Mouse (Mus musculus) CH12.LX (cell line): ENCODE measurements at regions not wholly inside any gene's neighbourhood (a gene's known extent, or its start where the extent isn't known, plus 50 kb on each side); places are given as distances from the start of the nearest gene placed in this dataset.

ENCODE experiments used
- DNase-seq: peaks from one replicate; pipeline ENCODE4 v3.0.0-alpha.2; 2013; ENCODE audit errors: extremely low read depth
- H3K27ac ChIP-seq: 2 replicates; pipeline ENCODE4 v1.5.1; 2012; ENCODE audit warnings: low read depth, mild to moderate bottlenecking, control low read depth, moderate library complexity; ENCODE audit not compliant: insufficient read depth
- H3K27me3 ChIP-seq: replicated peaks from 2 replicates; pipeline ENCODE3; 2012; ENCODE audit warnings: inconsistent platforms
- H3K36me3 ChIP-seq, 2 experiments: replicated peaks in 1 of 2; 2 replicates each; pipeline versions ENCODE3 to v1.6.1; 2012; ENCODE audit warnings: inconsistent platforms in 1 of 2, low read length in 1 of 2, mild to moderate bottlenecking in 1 of 2, mixed read lengths in 1 of 2, moderate library complexity in 1 of 2; ENCODE audit not compliant: control insufficient read depth in 1 of 2, insufficient read depth in 1 of 2
- H3K4me1 ChIP-seq, 2 experiments: 2 replicates each; pipeline ENCODE4 v1.6.1; 2012; ENCODE audit warnings: inconsistent platforms in 1 of 2, moderate library complexity in 1 of 2; ENCODE audit not compliant: insufficient read depth in 2 of 2, control insufficient read depth in 1 of 2
- H3K4me2 ChIP-seq: 2 replicates; pipeline ENCODE4 v1.6.1; 2012; ENCODE audit warnings: low read depth, mild to moderate bottlenecking, control low read depth; ENCODE audit not compliant: poor library complexity, insufficient read depth, severe bottlenecking
- H3K4me3 ChIP-seq, 3 experiments: fragments of 150-350 bp in 1 of 3; sonication (generic) in 1 of 3; replicated peaks in 1 of 3; 2 replicates each; pipeline versions ENCODE3 to v1.5.1; 2011 to 2012; ENCODE audit warnings: low read depth in 2 of 3, low read length in 2 of 3, mild to moderate bottlenecking in 2 of 3, moderate library complexity in 2 of 3, control low read depth in 1 of 3, improper control_type of control experiment in 1 of 3, inconsistent platforms in 1 of 3, mixed read lengths in 1 of 3; ENCODE audit not compliant: poor library complexity in 1 of 3
- H3K79me2 ChIP-seq: replicated peaks from 2 replicates; pipeline ENCODE4 v1.6.1; 2012; ENCODE audit warnings: mild to moderate bottlenecking, moderate library complexity; ENCODE audit not compliant: control insufficient read depth, poor library complexity, insufficient read depth, severe bottlenecking; ENCODE audit errors: extremely low read depth
- H3K9ac ChIP-seq: 2 replicates; pipeline ENCODE4 v1.6.1; 2012; ENCODE audit warnings: low read depth, mild to moderate bottlenecking, control low read depth, moderate library complexity; ENCODE audit not compliant: insufficient read depth
- H3K9me3 ChIP-seq: replicated peaks from 2 replicates; pipeline ENCODE3; 2012; ENCODE audit warnings: low read length, inconsistent platforms, mixed read lengths
- BHLHE40 ChIP-seq: IDR thresholded peaks from 2 replicates; pipeline ENCODE4 v1.6.1; 2011; ENCODE audit warnings: mild to moderate bottlenecking, low read depth, low read length, improper control_type of control experiment
- CHD1 ChIP-seq: IDR thresholded peaks from 2 replicates; pipeline ENCODE4 v1.6.1; 2012; ENCODE audit warnings: low read depth, low read length, improper control_type of control experiment, inconsistent platforms
- ELF1 ChIP-seq: IDR thresholded peaks from 2 replicates; pipeline ENCODE4 v1.6.1; 2014; ENCODE audit warnings: low read depth, mild to moderate bottlenecking, inconsistent platforms, low read length, improper control_type of control experiment
- EP300 ChIP-seq: IDR thresholded peaks from 2 replicates; pipeline ENCODE4 v1.6.1; 2011; ENCODE audit warnings: low read length, improper control_type of control experiment
- ETS1 ChIP-seq: conservative IDR thresholded peaks from 2 replicates; pipeline ENCODE4 v1.6.1; 2012; ENCODE audit warnings: low read depth, mild to moderate bottlenecking, inconsistent platforms, low read length, improper control_type of control experiment, moderate library complexity
- IRF4 ChIP-seq: IDR thresholded peaks from 2 replicates; pipeline ENCODE4 v1.6.1; 2014; ENCODE audit warnings: low read depth, mild to moderate bottlenecking, inconsistent platforms, low read length, improper control_type of control experiment
- JUN ChIP-seq: IDR thresholded peaks from 2 replicates; pipeline ENCODE4 v1.6.1; 2011; ENCODE audit warnings: low read depth, mild to moderate bottlenecking, low read length, improper control_type of control experiment, moderate library complexity; ENCODE audit not compliant: insufficient read depth
- MAFK ChIP-seq: IDR thresholded peaks from 2 replicates; pipeline ENCODE4 v1.6.1; 2011; ENCODE audit warnings: low read length, improper control_type of control experiment; ENCODE audit not compliant: insufficient replicate concordance
- MAX ChIP-seq: IDR thresholded peaks from 2 replicates; pipeline ENCODE4 v1.6.1; 2011; ENCODE audit warnings: low read length, improper control_type of control experiment
- MAZ ChIP-seq: IDR thresholded peaks from 2 replicates; pipeline ENCODE4 v1.6.1; 2012; ENCODE audit warnings: low read depth, mild to moderate bottlenecking, inconsistent platforms, low read length, improper control_type of control experiment, moderate library complexity
- MYC ChIP-seq: IDR thresholded peaks from 2 replicates; pipeline ENCODE4 v1.6.1; 2011; ENCODE audit warnings: low read depth, mild to moderate bottlenecking, improper control_type of control experiment, low read length
- NRF1 ChIP-seq: IDR thresholded peaks from 2 replicates; pipeline ENCODE4 v1.6.1; 2014; ENCODE audit warnings: low read depth, mild to moderate bottlenecking, inconsistent platforms, low read length, improper control_type of control experiment, moderate library complexity
- POLR2A ChIP-seq: IDR thresholded peaks from 2 replicates; pipeline ENCODE4 v1.6.1; 2011; ENCODE audit warnings: low read depth, mild to moderate bottlenecking, improper control_type of control experiment, low read length
- POLR2AphosphoS2 ChIP-seq: IDR thresholded peaks from 2 replicates; pipeline ENCODE4 v1.6.1; 2011; ENCODE audit warnings: low read depth, low read length, improper control_type of control experiment
- RCOR1 ChIP-seq: conservative IDR thresholded peaks from 2 replicates; pipeline ENCODE4 v1.6.1; 2012; ENCODE audit warnings: low read depth, mild to moderate bottlenecking, inconsistent platforms, low read length, improper control_type of control experiment
- SIN3A ChIP-seq: IDR thresholded peaks from 2 replicates; pipeline ENCODE4 v1.6.1; 2012; ENCODE audit warnings: low read length, improper control_type of control experiment, inconsistent platforms
- TBP ChIP-seq: conservative IDR thresholded peaks from 2 replicates; pipeline ENCODE4 v1.6.1; 2011; ENCODE audit warnings: low read depth, low read length, improper control_type of control experiment
- TCF12 ChIP-seq: IDR thresholded peaks from 2 replicates; pipeline ENCODE4 v1.6.1; 2014; ENCODE audit warnings: low read depth, mild to moderate bottlenecking, inconsistent platforms, low read length, improper control_type of control experiment
- USF1 ChIP-seq: IDR thresholded peaks from 2 replicates; pipeline ENCODE4 v1.6.1; 2014; ENCODE audit warnings: low read depth, mild to moderate bottlenecking, inconsistent platforms, low read length, improper control_type of control experiment
- ZMIZ1 ChIP-seq: IDR thresholded peaks from 2 replicates; pipeline ENCODE4 v1.6.1; 2012; ENCODE audit warnings: low read depth, mild to moderate bottlenecking, inconsistent platforms, low read length, improper control_type of control experiment
- dilution Hi-C: fragments of 300-500 bp; cut with MboI; formaldehyde crosslinking; loops from 2 replicates; pipeline ENCODE4 v1.14.3; 2020; ENCODE audit warnings: low sequenced_read_pairs; ENCODE audit not compliant: extremely low pct_unique_long_range_greater_than_20kb, extremely low pct_ligation_motif_present
- in situ Hi-C: fragments of 300-500 bp; cut with MboI; formaldehyde crosslinking; loops from 3 replicates; pipeline ENCODE4 v1.14.3; 2019; ENCODE audit warnings: low sequenced_read_pairs, low pct_ligation_motif_present, low pct_unique_long_range_greater_than_20kb, mixed read lengths

GRCm38 (mm10) chr5:96909218-96909617 lies 88.3 kb upstream of the Bmp2k start:
- Histone ChIP-seq H3K4me2 (no peak overlapping the region), H3K4me3 (no peak overlapping the region), H3K79me2 (no peaks in the 10 kb centered on the region), H3K9me3 (no peaks in the 10 kb centered on the region), H3K4me1 (peaks cover 6 to 18% of the 10 kb centered on the region in 2 experiments), H3K36me3 (no peaks in the 10 kb centered on the region), H3K27ac (no peak overlapping the region), H3K27me3 (no peaks in the 10 kb centered on the region), H3K9ac (no peak overlapping the region)
- dilution Hi-C loops, result no loop called here
- DNase-seq, result no peak
- in situ Hi-C loops, result no loop called here
- no peak for TF ChIP-seq USF1
- TF ChIP-seq TCF12, result no peak
- no peak for TF ChIP-seq TBP
- no peak for TF ChIP-seq ETS1
- TF ChIP-seq MAZ, result no peak
- no peak for TF ChIP-seq MAFK
- no peak for TF ChIP-seq EP300
- TF ChIP-seq MYC, result no peak
- no peak for TF ChIP-seq MAX
- no peak for TF ChIP-seq NRF1
- TF ChIP-seq BHLHE40, result no peak
- TF ChIP-seq POLR2AphosphoS2, result no peak

GRCm38 (mm10) chr5:96911550-96912253 lies 85.8 kb upstream of the Bmp2k start:
- dilution Hi-C loops, result no loop called here
- Histone ChIP-seq H3K27me3 (no peaks in the 10 kb centered on the region), H3K4me3 (peak overlapping the region in 1 of 3 experiments; percentile 37), H3K9ac (peak overlapping the region; percentile 54), H3K79me2 (no peaks in the 10 kb centered on the region), H3K9me3 (no peaks in the 10 kb centered on the region), H3K36me3 (no peaks in the 10 kb centered on the region), H3K4me1 (peaks cover 17 to 39% of the 10 kb centered on the region in 2 experiments), H3K27ac (peak overlapping the region; percentile 38; the same call in 1 of the 2 replicates), H3K4me2 (peak overlapping the region; percentile 48)
- no peak for DNase-seq
- TF ChIP-seq CHD1 (no peak), IRF4 (peak; percentile 46; the same call in 1 of the 2 replicates), MYC (peak; percentile 50; the same call in 1 of the 2 replicates), MAX (0 out of 2 replicates have a peak, but pooled peaks have one; percentile 18), SIN3A (no peak), RCOR1 (0 out of 2 replicates have a peak, but pooled peaks have one; percentile 45), JUN (no peak), ZMIZ1 (no peak), ELF1 (peak; percentile 42; the same call in 1 of the 2 replicates), POLR2A (peak; percentile 43; the same call in 1 of the 2 replicates), TCF12 (0 out of 2 replicates have a peak, but pooled peaks have one; percentile 19)
- in situ Hi-C loops, result loop anchor here (10.0 kb wide), 1 partner anchor 143 kb away; no protein-coding TSS in a partner anchor
